Mouse (Mus musculus) heart, embryonic 15.5 days (tissue): Measurements from ENCODE around the gene Syt1. TPM values are rescaled to one million over a fixed set of nuclear protein-coding genes. Genes with fewer than 3 reads are reported as not detected.

Experiments
- ATAC-seq: fragments of 200-750 bp; cut with Nextera tagmentation; replicated peaks from 2 replicates; pipeline ENCODE4 v1.8.0; 2017; ENCODE audit warnings: low read depth, moderate TSS enrichment; ENCODE audit not compliant: insufficient number of reproducible peaks, insufficient read depth, low FRiP score
- H3K27ac ChIP-seq: fragments of 300-500 bp; sonication (generic); 2 replicates; pipeline ENCODE4 v1.5.1; 2015; ENCODE audit warnings: mild to moderate bottlenecking, inconsistent platforms
- H3K27me3 ChIP-seq: fragments of 300-500 bp; sonication (generic); 2 replicates; pipeline ENCODE4 v1.6.1; 2015; ENCODE audit warnings: inconsistent platforms
- H3K36me3 ChIP-seq: fragments of 300-500 bp; sonication (generic); 2 replicates; pipeline ENCODE4 v1.6.1; 2015; ENCODE audit warnings: mild to moderate bottlenecking, inconsistent platforms
- H3K4me1 ChIP-seq: fragments of 300-500 bp; sonication (generic); replicated peaks from 2 replicates; pipeline ENCODE4 v1.6.1; 2015; ENCODE audit warnings: inconsistent platforms
- H3K4me2 ChIP-seq: fragments of 300-500 bp; sonication (generic); 2 replicates; pipeline ENCODE4 v1.6.1; 2015; ENCODE audit warnings: inconsistent platforms, mild to moderate bottlenecking, moderate library complexity
- H3K4me3 ChIP-seq: fragments of 300-500 bp; sonication (generic); 2 replicates; pipeline ENCODE4 v1.5.1; 2015; ENCODE audit warnings: mild to moderate bottlenecking, inconsistent platforms
- H3K9ac ChIP-seq: fragments of 300-500 bp; sonication (generic); 2 replicates; pipeline ENCODE4 v1.6.1; 2015; ENCODE audit warnings: mild to moderate bottlenecking, inconsistent platforms
- H3K9me3 ChIP-seq: fragments of 300-500 bp; sonication (generic); replicated peaks from 2 replicates; pipeline ENCODE4 v1.6.1; 2016; ENCODE audit warnings: inconsistent platforms
- WGBS: fragments of 180-500 bp; shearing (Covaris S2); methylation state at CpG from one replicate; pipeline ENCODE4 v1.1.7; 2015; ENCODE audit warnings: mixed read lengths; 5-methylcytosine and 5-hydroxymethylcytosine counted together
- polyA plus RNA-seq: library from polyadenylated mRNA; unstranded; fragments of >200 nt; fragmentation: Nextera tagmentation; extraction: Ambion mirVana; gene quantifications from 2 replicates; pipeline ENCODE4 v1.2.1, GENCODE M21; 2015

The Syt1 gene
- polyA plus RNA-seq, 1 experiment from 2014 or later = 0.47 TPM

DNA sequence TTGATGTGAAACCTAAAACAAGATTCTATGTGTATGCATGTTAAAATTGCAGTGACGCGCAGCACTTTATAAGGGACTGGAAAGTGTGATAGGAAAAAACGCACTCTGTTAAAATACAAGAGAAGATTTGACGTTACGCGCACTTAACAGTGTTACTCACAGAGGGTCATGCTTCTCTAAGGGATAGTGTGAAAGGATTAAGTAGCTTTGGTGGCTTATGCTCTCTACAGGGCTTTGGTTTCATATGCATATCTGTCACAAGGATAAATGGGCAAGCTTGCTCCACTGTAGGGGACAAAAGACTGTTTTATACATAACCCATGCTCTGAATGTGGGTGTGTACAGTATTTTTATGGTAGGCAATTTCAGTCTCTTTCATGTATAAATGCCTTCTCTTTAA lies 178.5 kb downstream of the Syt1 start:
- Histone ChIP-seq H3K36me3 (no peaks in the 10 kb centered on the region), H3K4me3 (peak overlapping the region; percentile 15; the same call in 1 of the 2 replicates), H3K27ac (no peak overlapping the region), H3K4me1 (no peaks in the 10 kb centered on the region), H3K9me3 (no peaks in the 10 kb centered on the region), H3K27me3 (no peaks in the 10 kb centered on the region), H3K9ac (no peak overlapping the region), H3K4me2 (peak overlapping the region; percentile 31; the same call in 1 of the 2 replicates)
- 74% methylated on average over 6 of the region's 6 CpGs for WGBS
- no peak for ATAC-seq

DNA sequence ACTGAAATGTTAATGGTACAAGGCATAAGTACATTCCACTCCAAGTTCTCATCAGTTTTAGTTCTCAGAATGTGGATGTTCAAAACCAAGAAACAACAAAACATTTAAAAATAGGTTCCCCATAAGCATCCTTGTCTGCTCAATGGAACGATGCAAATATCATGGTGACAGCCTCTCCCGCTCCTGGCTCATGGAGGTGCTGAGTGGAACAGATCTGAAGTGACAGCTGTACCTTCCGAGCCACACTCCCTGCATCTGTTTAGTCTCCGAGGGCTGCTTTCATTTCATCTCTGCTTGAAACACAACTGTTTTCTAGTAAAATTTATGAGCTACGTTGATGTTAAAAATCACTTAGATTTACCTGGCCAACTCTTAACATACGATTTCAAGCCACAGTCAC lies 179.0 kb downstream of the Syt1 start:
- H3K9me3 ChIP-seq = no peaks in the 10 kb centered on the region
- no peaks in the 10 kb centered on the region for H3K4me1 ChIP-seq
- no peak overlapping the region for H3K9ac ChIP-seq
- no peaks in the 10 kb centered on the region for H3K27me3 ChIP-seq
- no peaks in the 10 kb centered on the region for H3K36me3 ChIP-seq
- H3K4me2 ChIP-seq = peak overlapping the region; percentile 31; the same call in 1 of the 2 replicates
- H3K4me3 ChIP-seq = peak overlapping the region; percentile 15; the same call in 1 of the 2 replicates
- no peak overlapping the region for H3K27ac ChIP-seq
- WGBS = 51% methylated on average over 6 of the region's 6 CpGs
- ATAC-seq = no peak

DNA sequence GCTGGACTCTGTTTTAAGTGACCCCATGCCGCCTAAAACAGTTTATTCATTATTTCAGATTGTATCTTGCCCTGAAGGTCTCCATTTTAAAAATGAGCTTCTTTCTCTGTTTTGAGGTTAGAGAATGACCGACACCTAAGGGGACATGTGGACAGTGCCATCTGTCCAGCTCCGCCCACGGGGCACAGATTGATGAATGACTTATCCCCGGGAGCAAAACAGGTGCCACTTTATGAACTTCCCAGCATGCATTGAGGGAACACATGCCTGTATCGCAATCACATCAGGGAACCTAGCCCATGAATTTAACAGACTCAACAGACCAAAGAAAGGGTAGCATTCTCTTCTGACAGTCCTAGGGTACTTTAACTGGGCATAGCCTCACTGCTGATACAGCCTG lies 188.5 kb downstream of the Syt1 start:
- Histone ChIP-seq H3K4me2 (no peak overlapping the region), H3K27ac (no peak overlapping the region), H3K4me3 (no peak overlapping the region), H3K9me3 (no peaks in the 10 kb centered on the region), H3K4me1 (no peaks in the 10 kb centered on the region), H3K27me3 (no peaks in the 10 kb centered on the region), H3K9ac (no peak overlapping the region), H3K36me3 (no peaks in the 10 kb centered on the region)
- no peak for ATAC-seq
- 90% methylated on average over 6 of the region's 6 CpGs for WGBS

DNA sequence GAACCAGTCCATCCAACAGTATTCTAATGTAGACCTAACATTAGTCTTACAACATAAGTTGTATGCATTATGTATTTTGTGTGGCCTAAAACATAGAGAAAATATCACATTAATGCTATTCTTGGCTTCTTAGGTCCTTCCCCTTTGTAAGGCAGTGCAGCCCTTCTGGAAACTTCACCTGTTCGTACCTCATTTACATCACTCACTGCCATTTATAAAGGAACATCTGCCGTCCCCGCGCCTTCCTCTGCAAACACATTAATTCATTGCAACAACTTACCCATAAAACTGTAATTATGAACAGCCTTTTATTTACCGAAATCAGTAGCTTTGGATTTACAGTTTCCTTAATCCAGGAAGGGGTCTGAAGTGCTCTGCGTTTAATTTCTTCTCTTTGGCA lies 195.4 kb downstream of the Syt1 start:
- Histone ChIP-seq H3K9me3 (no peaks in the 10 kb centered on the region), H3K4me3 (no peak overlapping the region), H3K4me1 (no peaks in the 10 kb centered on the region), H3K27ac (no peak overlapping the region), H3K4me2 (no peak overlapping the region), H3K9ac (no peak overlapping the region), H3K27me3 (no peaks in the 10 kb centered on the region), H3K36me3 (no peaks in the 10 kb centered on the region)
- no peak for ATAC-seq
- 85% methylated on average over 6 of the region's 6 CpGs for WGBS

DNA sequence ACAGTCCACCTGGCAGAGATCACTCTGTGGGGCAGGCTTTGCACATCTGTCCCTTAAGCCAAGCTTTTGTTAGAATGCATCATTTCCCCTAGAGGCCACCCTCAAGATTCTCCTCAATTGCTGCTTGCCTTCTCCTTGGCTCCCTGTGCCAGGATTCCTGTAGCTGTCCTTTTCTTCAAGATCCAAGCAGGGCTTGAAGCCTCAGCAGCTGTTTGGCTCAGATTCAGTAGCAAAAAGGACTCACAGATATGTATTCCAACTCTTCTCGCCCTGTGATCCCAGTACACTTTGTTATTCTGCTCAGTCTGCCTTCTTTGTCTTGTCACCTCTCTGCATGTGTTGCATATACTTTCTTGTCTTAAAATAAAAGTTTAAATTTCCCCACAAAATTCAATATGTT lies 206.4 kb downstream of the Syt1 start:
- Histone ChIP-seq H3K4me2 (no peak overlapping the region), H3K9me3 (no peaks in the 10 kb centered on the region), H3K27ac (no peak overlapping the region), H3K4me3 (no peak overlapping the region), H3K4me1 (no peaks in the 10 kb centered on the region), H3K9ac (no peak overlapping the region), H3K36me3 (no peaks in the 10 kb centered on the region), H3K27me3 (no peaks in the 10 kb centered on the region)
- WGBS = 66% methylated on average over 1 of the region's 1 CpGs
- no peak for ATAC-seq

DNA sequence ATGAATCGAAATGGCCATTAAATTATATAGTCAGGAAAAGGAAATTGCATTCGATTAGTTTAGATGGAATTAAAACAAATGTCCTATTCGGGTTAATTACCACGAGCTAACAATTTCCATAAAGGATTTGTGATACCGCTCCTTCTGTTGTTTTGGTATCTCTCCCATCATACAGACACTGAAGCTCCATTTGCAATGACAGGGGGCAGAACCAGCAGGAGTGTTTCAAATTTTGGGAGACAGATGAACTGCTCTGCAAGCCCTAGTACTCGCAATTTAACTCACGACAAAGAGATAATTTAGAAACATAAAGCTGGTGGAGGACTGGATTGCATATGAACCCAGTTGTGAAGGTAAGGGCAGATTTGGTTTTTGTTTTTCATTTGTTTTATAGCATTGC lies 210.0 kb downstream of the Syt1 start:
- no peak overlapping the region for H3K9ac ChIP-seq
- no peaks in the 10 kb centered on the region for H3K4me1 ChIP-seq
- H3K27ac ChIP-seq = no peak overlapping the region
- H3K4me3 ChIP-seq = no peak overlapping the region
- no peak for ATAC-seq
- H3K9me3 ChIP-seq = no peaks in the 10 kb centered on the region
- no peaks in the 10 kb centered on the region for H3K36me3 ChIP-seq
- no peak overlapping the region for H3K4me2 ChIP-seq
- 85% methylated on average over 7 of the region's 7 CpGs for WGBS
- H3K27me3 ChIP-seq = no peaks in the 10 kb centered on the region

DNA sequence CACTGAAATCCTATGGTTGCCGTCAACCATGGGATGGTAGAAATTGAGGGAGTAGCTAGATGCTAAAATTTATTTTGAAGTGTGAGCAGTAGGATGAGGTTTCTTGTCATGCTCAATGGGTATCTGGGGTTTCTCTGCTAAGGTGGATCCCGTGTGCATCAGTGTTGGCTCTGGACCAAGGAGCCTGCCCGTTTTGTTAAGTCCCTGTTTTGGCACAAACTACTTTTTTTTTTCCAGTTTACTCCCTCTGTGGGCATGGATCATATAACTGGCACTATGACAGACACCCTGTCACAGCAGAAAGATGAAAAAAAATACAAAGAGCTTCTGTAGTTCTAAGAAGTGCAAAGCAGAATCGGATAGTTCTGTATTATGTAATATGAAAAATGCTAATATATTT lies 212.0 kb downstream of the Syt1 start:
- Histone ChIP-seq H3K9me3 (no peaks in the 10 kb centered on the region), H3K27me3 (no peaks in the 10 kb centered on the region), H3K4me2 (no peak overlapping the region), H3K9ac (no peak overlapping the region), H3K36me3 (no peaks in the 10 kb centered on the region), H3K4me1 (no peaks in the 10 kb centered on the region), H3K4me3 (no peak overlapping the region), H3K27ac (no peak overlapping the region)
- WGBS = 70% methylated on average over 4 of the region's 4 CpGs
- ATAC-seq = no peak

DNA sequence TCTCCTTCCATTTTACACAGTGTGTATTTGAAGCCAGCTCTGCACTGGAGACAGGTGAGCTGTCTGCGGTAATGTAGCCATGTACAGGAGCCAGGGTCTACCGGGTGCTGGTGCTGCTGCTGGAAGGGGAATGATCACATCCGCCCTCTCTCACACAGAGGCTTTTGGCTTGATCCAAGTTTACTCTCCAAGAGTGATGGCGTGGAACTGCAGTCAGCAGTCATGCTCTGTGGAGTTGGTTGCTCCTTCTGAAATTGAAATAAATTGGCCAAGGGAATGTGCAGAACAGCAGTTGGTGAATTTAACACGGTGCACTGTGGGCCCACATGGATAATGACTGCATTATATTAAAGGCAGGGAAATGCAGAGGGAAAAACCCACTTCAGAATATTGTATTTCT lies 228.0 kb downstream of the Syt1 start:
- 81% methylated on average over 5 of the region's 5 CpGs for WGBS
- H3K4me1 ChIP-seq = no peaks in the 10 kb centered on the region
- H3K4me2 ChIP-seq = no peak overlapping the region
- H3K4me3 ChIP-seq = no peak overlapping the region
- H3K9ac ChIP-seq = no peak overlapping the region
- ATAC-seq = no peak
- H3K27me3 ChIP-seq = no peaks in the 10 kb centered on the region
- H3K9me3 ChIP-seq = no peaks in the 10 kb centered on the region
- no peak overlapping the region for H3K27ac ChIP-seq
- H3K36me3 ChIP-seq = no peaks in the 10 kb centered on the region

DNA sequence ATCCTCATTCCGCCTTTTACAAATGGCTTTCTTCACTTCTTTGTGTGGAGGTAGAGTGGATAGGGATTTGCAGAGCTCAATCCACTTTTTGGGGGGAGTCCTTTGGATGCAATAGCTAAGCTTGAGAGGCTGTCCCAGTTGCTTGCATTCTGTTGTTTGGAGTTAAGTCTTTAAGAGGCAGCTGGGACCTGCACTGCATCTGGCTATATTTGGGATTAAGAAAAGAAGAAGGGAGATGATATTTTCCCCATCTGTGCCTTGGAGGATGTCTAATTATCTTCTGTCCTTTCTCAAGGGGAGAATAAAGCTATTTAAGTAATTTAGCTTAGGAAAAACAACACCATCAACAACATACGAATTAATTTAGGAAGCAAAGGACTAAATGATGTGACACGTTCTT lies 230.2 kb downstream of the Syt1 start:
- no peak overlapping the region for H3K27ac ChIP-seq
- no peak overlapping the region for H3K4me3 ChIP-seq
- H3K27me3 ChIP-seq = no peaks in the 10 kb centered on the region
- no peak for ATAC-seq
- H3K4me2 ChIP-seq = no peak overlapping the region
- no peaks in the 10 kb centered on the region for H3K36me3 ChIP-seq
- no peak overlapping the region for H3K9ac ChIP-seq
- H3K9me3 ChIP-seq = no peaks in the 10 kb centered on the region
- 79% methylated on average over 3 of the region's 3 CpGs for WGBS
- H3K4me1 ChIP-seq = no peaks in the 10 kb centered on the region

DNA sequence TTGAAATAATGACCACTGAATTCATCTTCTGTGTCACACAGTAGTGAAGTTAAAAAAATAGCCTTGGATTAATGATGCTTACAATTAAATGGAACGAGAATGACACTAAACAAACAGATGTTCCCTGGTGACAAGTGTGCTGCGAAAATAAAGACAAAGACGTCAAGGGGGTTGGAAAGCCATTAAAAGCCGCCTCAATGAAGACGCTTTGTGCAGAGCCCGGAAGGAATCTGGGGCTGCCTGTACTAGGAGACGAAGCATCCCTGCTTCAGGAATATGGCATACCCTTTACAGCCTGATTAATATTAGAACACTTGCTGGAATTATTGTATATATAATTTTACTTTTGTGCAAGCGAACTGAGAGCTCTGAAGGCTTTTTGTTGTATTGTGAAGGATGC lies 234.0 kb downstream of the Syt1 start:
- WGBS = 66% methylated on average over 8 of the region's 8 CpGs
- H3K4me1 ChIP-seq = no peaks in the 10 kb centered on the region

DNA sequence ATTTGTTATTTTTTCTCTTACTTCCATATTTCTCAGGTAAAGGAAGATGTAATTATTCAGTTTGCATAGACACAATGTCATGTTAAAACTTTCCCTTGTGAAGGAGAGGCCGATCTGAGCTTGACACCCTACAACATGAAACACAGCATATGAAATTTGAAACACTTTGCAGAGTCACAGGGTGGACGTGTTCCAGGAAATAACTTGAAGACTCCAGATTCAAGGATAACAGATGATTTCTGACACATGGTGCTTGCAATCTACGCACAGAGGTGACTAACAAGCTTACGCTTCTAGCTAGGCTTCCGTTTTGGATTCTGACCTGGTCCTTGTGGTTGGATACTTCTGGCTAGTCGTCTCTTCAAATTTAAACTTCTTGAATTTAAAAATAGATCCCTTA lies 239.7 kb downstream of the Syt1 start:
- Histone ChIP-seq H3K4me1 (no peaks in the 10 kb centered on the region), H3K27ac (no peak overlapping the region), H3K4me2 (no peak overlapping the region), H3K9ac (no peak overlapping the region), H3K27me3 (no peaks in the 10 kb centered on the region), H3K36me3 (no peaks in the 10 kb centered on the region), H3K4me3 (no peak overlapping the region), H3K9me3 (no peaks in the 10 kb centered on the region)
- no peak for ATAC-seq
- WGBS = 75% methylated on average over 6 of the region's 6 CpGs

More for the DNA sequence above, 234.0 kb downstream of the Syt1 start:
- ATAC-seq = no peak
- Histone ChIP-seq H3K4me2 (no peak overlapping the region), H3K9me3 (no peaks in the 10 kb centered on the region), H3K27me3 (no peaks in the 10 kb centered on the region), H3K27ac (no peak overlapping the region), H3K4me3 (no peak overlapping the region), H3K36me3 (no peaks in the 10 kb centered on the region), H3K9ac (no peak overlapping the region)

DNA sequence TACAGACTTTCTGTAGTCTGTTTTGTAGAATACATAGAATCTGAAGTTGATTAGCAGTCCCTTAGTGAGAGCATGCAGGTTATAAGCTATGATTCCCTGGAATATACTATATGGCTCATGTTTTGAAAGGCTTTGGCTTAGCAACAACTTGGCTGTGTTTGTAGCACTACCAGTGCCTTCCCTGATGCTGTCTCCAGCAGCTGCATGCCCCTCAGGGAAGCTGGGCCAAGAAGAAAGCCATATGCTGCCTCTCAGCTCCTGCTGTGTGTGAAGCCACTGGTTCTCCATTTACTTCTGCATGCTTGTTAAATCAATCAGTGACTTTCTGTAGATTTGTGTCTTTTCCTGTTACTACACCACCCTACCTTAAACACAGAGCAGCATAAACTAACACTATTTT lies 245.2 kb downstream of the Syt1 start:
- Histone ChIP-seq H3K9me3 (no peaks in the 10 kb centered on the region), H3K9ac (no peak overlapping the region), H3K4me2 (no peak overlapping the region), H3K27ac (no peak overlapping the region), H3K4me1 (no peaks in the 10 kb centered on the region), H3K36me3 (no peaks in the 10 kb centered on the region), H3K27me3 (no peaks in the 10 kb centered on the region), H3K4me3 (no peak overlapping the region)
- no peak for ATAC-seq
